Mouse (Mus musculus): Measurements from ENCODE around the gene 2210011C24Rik.

2210011C24Rik gene

GRCm38 (mm10) chr8:84011705-84012498 lies at the start of gene 2210011C24Rik:
Gene 2210011C24Rik (minus strand): TSS chr8:84012171.
- DNase-seq, result peak; percentile 66 to 83

- DNase-seq, result no peak
Measured at GRCm38 (mm10) chr8:84060245-84060644, 48.3 kb upstream of the 2210011C24Rik start.

GRCm38 (mm10) chr8:84059226-84059625 lies 47.3 kb upstream of the 2210011C24Rik start:
- DNase-seq, result no peak

GRCm38 (mm10) chr8:84057827-84058226 lies 45.9 kb upstream of the 2210011C24Rik start:
- DNase-seq, result no peak

- DNase-seq, result no peak
Measured at GRCm38 (mm10) chr8:84053229-84053628, 41.3 kb upstream of the 2210011C24Rik start.

GRCm38 (mm10) chr8:84052746-84053145 lies 40.8 kb upstream of the 2210011C24Rik start:
- peak; percentile 42 to 72 for DNase-seq

- DNase-seq, result no peak
Measured at GRCm38 (mm10) chr8:84048171-84048570, 36.2 kb upstream of the 2210011C24Rik start.

- no peak for DNase-seq
Measured at GRCm38 (mm10) chr8:84046505-84046904, 34.5 kb upstream of the 2210011C24Rik start.

GRCm38 (mm10) chr8:84044900-84045299 lies 32.9 kb upstream of the 2210011C24Rik start, which contains the start of gene Rln3:
Gene Rln3 (minus strand): TSS chr8:84045000.
- DNase-seq, result no peak

- DNase-seq, result no peak
Measured at GRCm38 (mm10) chr8:84044103-84044502, 32.1 kb upstream of the 2210011C24Rik start.

GRCm38 (mm10) chr8:84042948-84043342 lies 31.0 kb upstream of the 2210011C24Rik start:
- DNase-seq, result peak; percentile 37 to 74

GRCm38 (mm10) chr8:84042066-84042947 lies 30.3 kb upstream of the 2210011C24Rik start, which contains the start of gene Il27ra:
Gene Il27ra (minus strand): TSS chr8:84042589.
- DNase-seq, result peak; percentile 77 to 83

GRCm38 (mm10) chr8:84039050-84039449 lies 27.1 kb upstream of the 2210011C24Rik start:
- peak; percentile 57 to 80 for DNase-seq

GRCm38 (mm10) chr8:84038015-84038414 lies 26.0 kb upstream of the 2210011C24Rik start:
- no peak for DNase-seq

GRCm38 (mm10) chr8:84032777-84033176 lies 20.8 kb upstream of the 2210011C24Rik start:
- no peak for DNase-seq

GRCm38 (mm10) chr8:84029272-84029671 lies 17.3 kb upstream of the 2210011C24Rik start:
- DNase-seq, result no peak

- DNase-seq, result no peak
Measured at GRCm38 (mm10) chr8:84027449-84027848, 15.5 kb upstream of the 2210011C24Rik start.

- peak; percentile 54 to 79 for DNase-seq
Measured at GRCm38 (mm10) chr8:84025863-84026262, 13.9 kb upstream of the 2210011C24Rik start.

GRCm38 (mm10) chr8:84024171-84024570 lies 12.2 kb upstream of the 2210011C24Rik start:
- peak; percentile 58 to 69 for DNase-seq

GRCm38 (mm10) chr8:84023631-84024030 lies 11.7 kb upstream of the 2210011C24Rik start:
- DNase-seq, result no peak

GRCm38 (mm10) chr8:84023085-84023484 lies 11.1 kb upstream of the 2210011C24Rik start:
- DNase-seq, result peak; percentile 75 to 83

GRCm38 (mm10) chr8:84021569-84021968 lies 9.6 kb upstream of the 2210011C24Rik start:
- DNase-seq, result no peak

GRCm38 (mm10) chr8:84021096-84021495 lies 9.1 kb upstream of the 2210011C24Rik start, which contains the start of gene Palm3:
Gene Palm3 (plus strand): TSS chr8:84021471.
- peak in 1 of 2 experiments; percentile 49 for DNase-seq
